Mouse (Mus musculus): ENCODE measurements around the gene Dzip3.

DNA sequence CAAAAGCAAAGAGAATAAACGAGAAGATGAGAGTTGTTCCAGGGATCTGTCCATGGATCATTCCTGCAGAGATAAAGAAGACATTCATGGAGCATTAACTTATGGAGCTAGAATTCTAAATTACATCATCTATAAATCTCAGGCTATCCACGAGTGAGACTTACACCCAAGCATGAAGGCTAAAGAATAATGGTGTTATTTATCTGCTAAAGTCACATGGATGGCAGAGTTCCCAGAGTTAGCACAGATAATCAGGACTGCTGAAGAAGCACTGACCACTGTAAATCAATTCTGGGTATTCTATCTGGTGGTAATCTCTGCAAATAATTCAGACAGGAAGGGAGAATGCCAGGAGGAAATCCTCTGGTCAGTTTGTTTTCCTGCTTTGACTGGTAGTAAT is 103.2 kb downstream of the Dzip3 start:
- TF ChIP-seq CTCF (IDR thresholded peaks at IDR 0.05; ENCODE audit: insufficient read depth, low read depth, low read length) (no peak), POLR2A (IDR thresholded peaks at IDR 0.05; ENCODE audit: insufficient read depth, low read depth, low read length) (no peak)
